Mouse (Mus musculus) forebrain, embryonic 12.5 days (tissue): ENCODE measurements at regions not wholly inside any gene's neighbourhood (a gene's known extent, or its start where the extent isn't known, plus 50 kb on each side); places are given as distances from the start of the nearest gene placed in this dataset.
A peak's percentile ranks its signal among the peaks of the same experiment; 100 is the strongest.
"Not testable (repeated sequence)": the region's sequence is repeated elsewhere in the genome, so short reads cannot be mapped to it uniquely, and the experiment has no call there.

Experiments
- ATAC-seq: fragments of 200-750 bp; cut with Nextera tagmentation; 2 replicates; pipeline ENCODE4 v1.8.0; 2017; ENCODE audit warnings: moderate TSS enrichment; ENCODE audit not compliant: low FRiP score
- H3K27ac ChIP-seq: fragments of 300-500 bp; sonication (generic); 2 replicates; pipeline ENCODE4 v1.5.1; 2016; ENCODE audit warnings: mild to moderate bottlenecking
- H3K27me3 ChIP-seq: fragments of 300-500 bp; sonication (generic); 2 replicates; pipeline ENCODE4 v1.6.1; 2016; ENCODE audit warnings: mild to moderate bottlenecking
- H3K36me3 ChIP-seq: fragments of 300-500 bp; sonication (generic); replicated peaks from 2 replicates; pipeline ENCODE4 v1.6.1; 2016; ENCODE audit warnings: mild to moderate bottlenecking
- H3K4me1 ChIP-seq: fragments of 300-500 bp; sonication (generic); 2 replicates; pipeline ENCODE4 v1.6.1; 2016
- H3K4me2 ChIP-seq: fragments of 300-500 bp; sonication (generic); 2 replicates; pipeline ENCODE4 v1.6.1; 2016; ENCODE audit warnings: mild to moderate bottlenecking, moderate library complexity
- H3K4me3 ChIP-seq: fragments of 300-500 bp; sonication (generic); replicated peaks from 2 replicates; pipeline ENCODE4 v1.5.1; 2016; ENCODE audit warnings: mild to moderate bottlenecking
- H3K9ac ChIP-seq: fragments of 300-500 bp; sonication (generic); 2 replicates; pipeline ENCODE4 v1.6.1; 2016; ENCODE audit warnings: mild to moderate bottlenecking
- H3K9me3 ChIP-seq: fragments of 300-500 bp; sonication (generic); 2 replicates; pipeline ENCODE4 v1.6.1; 2016
- WGBS: fragments of 180-500 bp; shearing (Covaris S2); methylation state at CpG from one replicate; pipeline ENCODE4 v1.1.7; 2016; 5-methylcytosine and 5-hydroxymethylcytosine counted together

DNA sequence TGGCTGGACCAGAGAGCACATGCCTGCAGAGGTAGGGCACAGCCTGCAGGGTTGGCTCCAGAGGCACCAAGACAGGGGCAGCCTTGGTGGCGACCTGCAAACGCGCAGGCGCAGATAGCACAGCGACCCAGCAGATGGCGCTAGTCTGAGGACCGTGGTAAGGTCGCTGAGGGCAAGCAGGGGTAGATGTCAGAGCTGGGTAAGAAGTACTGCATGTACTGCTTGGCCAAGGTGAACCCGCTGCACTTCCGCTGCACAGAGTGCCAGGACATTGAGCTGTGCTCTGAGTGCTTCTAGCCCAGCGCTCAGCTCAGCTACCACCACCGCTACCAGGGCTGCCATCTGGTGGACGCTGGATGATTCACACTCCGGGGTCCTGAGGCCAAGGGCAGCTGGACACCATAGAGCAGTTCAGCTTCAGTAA is 68.3 kb downstream of the Hsp90b1 start:
- H3K9ac ChIP-seq, result peak overlapping the region; percentile 2; the same call in 1 of the 2 replicates
- peak; percentile 69; the same call in 1 of the 2 replicates for ATAC-seq
- peak overlapping the region; percentile 50 for H3K4me2 ChIP-seq
- WGBS, result 3% methylated on average over 14 of the region's 14 CpGs
- H3K27me3 ChIP-seq, H3K27ac ChIP-seq, H3K4me1 ChIP-seq, H3K36me3 ChIP-seq, H3K9me3 ChIP-seq: not testable (repeated sequence)
- H3K4me3 ChIP-seq, result peak overlapping the region; percentile 34

DNA sequence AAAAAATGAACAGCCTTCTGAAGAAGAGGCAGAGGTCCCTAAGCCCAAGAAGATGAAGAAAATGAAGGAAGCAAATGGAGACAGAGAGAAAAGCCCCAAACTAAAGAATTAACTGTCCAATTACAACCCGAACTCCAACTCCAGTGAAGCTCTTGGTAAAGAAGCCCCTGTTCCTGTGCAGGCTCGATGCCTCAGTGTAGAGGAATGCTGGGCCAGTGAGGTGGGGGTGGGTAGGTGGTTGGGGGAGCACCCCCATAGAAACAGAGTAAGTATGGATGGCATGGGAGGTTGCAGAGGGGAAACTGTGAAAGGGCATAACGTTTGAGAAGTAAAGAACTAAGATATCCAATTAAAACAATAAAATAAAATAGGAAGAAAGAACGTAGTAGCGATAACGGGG is 68.8 kb downstream of the Hsp90b1 start:
- peak overlapping the region; percentile 50 for H3K4me2 ChIP-seq
- H3K36me3 ChIP-seq, H3K4me1 ChIP-seq, H3K9me3 ChIP-seq, H3K27ac ChIP-seq, ATAC-seq, H3K27me3 ChIP-seq: not testable (repeated sequence)
- peak overlapping the region; percentile 34 for H3K4me3 ChIP-seq
- H3K9ac ChIP-seq, result peak overlapping the region; percentile 2; the same call in 1 of the 2 replicates
- 26% methylated on average over 6 of the region's 6 CpGs for WGBS

DNA sequence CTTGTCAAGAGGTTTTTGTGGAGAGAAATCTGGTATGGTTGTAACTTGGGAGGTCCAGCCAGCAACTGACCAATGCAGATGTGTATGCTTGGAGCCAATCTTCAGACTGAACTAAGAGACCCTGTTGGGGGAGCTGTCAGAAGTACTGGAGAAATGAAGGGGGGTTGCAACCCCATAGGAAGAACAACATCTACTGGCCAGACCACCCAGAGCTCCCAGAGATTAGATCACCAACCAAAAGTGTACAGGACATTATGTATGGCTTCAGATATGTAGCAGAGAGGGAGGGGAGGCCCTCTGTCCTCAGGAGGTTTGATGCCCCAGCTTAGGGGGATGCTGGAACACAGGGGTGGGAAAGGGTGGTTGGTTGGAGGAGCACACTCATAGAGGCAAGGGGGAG is 78.6 kb downstream of the Hsp90b1 start:
- not testable (repeated sequence) for H3K27me3 ChIP-seq, ATAC-seq, H3K4me1 ChIP-seq, H3K27ac ChIP-seq, H3K4me2 ChIP-seq, H3K9me3 ChIP-seq, H3K9ac ChIP-seq, H3K36me3 ChIP-seq, H3K4me3 ChIP-seq

DNA sequence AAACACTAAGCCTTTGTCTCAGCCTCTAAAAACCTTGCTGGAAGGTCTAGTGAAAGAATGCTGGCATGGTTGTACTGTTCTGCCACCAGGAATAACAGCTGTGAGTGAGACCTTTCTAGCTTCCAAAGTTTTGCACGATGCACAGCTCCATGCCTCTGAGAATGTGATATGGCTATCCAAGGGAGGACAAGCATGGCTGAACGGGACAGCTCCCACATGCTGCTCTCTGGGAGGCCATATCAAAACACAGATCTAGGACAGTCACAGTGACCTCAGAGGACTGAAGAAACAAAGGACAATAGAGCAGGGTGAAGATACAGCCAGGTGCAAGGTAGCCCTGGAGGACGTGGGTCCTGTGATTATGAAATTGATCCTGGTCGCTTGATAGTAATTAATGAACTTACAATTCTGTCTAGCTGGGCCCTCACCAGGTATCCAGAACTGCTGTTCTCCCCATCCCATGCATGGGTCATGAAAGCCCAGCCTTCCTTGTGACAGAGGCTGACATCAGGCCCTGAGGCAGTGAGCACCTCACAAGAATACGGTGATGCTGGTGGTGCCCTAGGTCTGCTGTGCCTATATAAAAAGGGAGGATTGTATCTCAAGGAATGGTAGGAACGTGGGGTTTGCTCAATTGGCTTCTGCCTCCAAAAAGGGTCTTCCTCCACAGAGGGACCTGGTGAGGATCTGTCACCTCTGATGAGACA is 87.2 kb downstream of the Hsp90b1 start:
- not testable (repeated sequence) for H3K4me2 ChIP-seq, H3K9ac ChIP-seq, H3K9me3 ChIP-seq, H3K36me3 ChIP-seq, H3K4me3 ChIP-seq, H3K4me1 ChIP-seq, ATAC-seq, H3K27me3 ChIP-seq, H3K27ac ChIP-seq
- WGBS, result 86% methylated on average over 6 of the region's 6 CpGs

DNA sequence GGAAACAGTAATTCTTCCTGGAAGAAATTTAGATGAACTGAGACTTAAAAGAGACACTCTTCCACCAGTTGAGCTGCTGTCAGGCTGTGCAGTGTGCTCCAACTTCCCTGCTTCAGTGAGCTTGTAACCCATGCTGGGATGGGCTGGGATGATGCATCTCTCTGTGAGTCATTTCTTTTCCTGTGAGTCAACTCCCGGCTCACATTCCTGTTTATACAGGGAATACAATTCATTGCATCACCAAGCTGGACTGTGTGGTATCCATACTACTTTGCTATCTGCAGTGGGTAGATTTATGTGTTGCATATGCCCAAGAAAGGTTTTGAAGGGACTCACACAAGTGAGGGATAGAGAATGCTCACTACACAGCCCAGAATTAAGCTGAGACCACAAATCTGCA is 93.0 kb downstream of the Hsp90b1 start:
- H3K27ac ChIP-seq, ATAC-seq, H3K27me3 ChIP-seq, H3K9ac ChIP-seq, H3K36me3 ChIP-seq, H3K4me2 ChIP-seq, H3K9me3 ChIP-seq, H3K4me3 ChIP-seq, H3K4me1 ChIP-seq: not testable (repeated sequence)
- 66% methylated on average over 1 of the region's 1 CpGs for WGBS

DNA sequence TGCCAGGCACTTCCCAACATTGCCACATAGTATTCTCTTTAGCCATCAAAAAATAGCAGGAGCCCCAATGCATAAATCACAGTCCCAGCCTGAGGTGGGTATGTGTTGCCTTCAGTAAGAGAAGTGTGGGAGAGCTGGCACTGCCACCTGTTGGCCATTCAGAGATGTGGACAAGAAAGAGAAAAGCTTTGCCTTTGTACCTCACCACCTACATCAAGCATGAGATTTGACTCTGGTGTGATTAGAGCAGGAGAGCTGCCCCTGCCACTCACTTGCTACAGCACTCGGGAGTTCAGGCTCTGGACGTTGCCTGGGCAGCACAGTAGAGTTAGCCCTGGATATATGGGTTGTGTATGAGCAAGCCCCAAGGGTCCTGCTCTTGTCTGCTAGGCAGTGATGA is 95.3 kb downstream of the Hsp90b1 start:
- not testable (repeated sequence) for H3K4me1 ChIP-seq, H3K27ac ChIP-seq, H3K9me3 ChIP-seq, H3K9ac ChIP-seq, H3K4me3 ChIP-seq, ATAC-seq, H3K4me2 ChIP-seq, H3K36me3 ChIP-seq, H3K27me3 ChIP-seq
- WGBS, result 69% methylated on average over 2 of the region's 2 CpGs

DNA sequence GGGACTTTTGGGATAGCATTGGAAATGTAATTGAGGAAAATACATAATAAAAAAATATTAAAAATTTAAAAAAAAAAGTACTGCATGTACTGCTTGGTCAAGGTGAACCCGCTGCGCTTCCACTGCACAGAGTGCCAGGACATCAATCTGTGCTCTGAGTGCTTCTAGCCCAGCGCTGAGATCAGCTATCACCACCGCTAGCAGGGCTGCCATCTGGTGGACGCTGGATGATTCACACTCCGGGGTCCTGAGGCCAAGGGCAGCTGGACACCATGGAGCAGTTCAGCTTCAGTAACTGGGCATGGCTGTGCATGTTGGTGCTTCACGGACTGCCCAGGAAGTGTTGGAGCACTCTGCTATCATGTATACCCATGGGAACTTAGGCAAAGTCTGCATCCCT is 102.1 kb upstream of the Syn3 start:
- 45% methylated on average over 7 of the region's 7 CpGs for WGBS

DNA sequence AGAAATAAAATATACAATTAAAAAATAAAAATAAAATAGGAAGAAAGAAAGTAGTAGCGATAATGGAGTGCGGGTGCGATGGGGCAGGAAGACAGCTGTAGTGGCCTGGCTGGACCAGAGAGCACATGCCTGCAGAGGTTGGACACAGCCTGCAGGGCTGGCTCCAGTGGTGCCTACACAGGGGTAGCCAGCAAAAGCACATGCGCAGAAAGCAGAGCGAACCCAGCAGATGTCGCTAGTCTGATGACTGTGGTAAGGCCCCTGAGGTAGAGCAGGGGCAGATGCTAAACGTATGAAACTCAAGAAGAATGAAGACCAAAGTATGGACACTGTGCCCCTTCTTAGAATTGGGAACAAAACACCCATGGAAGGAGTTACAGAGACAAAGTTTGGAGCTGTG is 101.3 kb upstream of the Syn3 start:
- not testable (repeated sequence) for H3K36me3 ChIP-seq, ATAC-seq, H3K9ac ChIP-seq, H3K9me3 ChIP-seq, H3K27ac ChIP-seq, H3K4me3 ChIP-seq, H3K27me3 ChIP-seq, H3K4me2 ChIP-seq, H3K4me1 ChIP-seq
- 91% methylated on average over 7 of the region's 7 CpGs for WGBS

More for the DNA sequence above, 102.1 kb upstream of the Syn3 start:
- not testable (repeated sequence) for H3K27me3 ChIP-seq, H3K9me3 ChIP-seq, H3K4me1 ChIP-seq, H3K9ac ChIP-seq, H3K4me2 ChIP-seq, H3K36me3 ChIP-seq, H3K4me3 ChIP-seq, H3K27ac ChIP-seq, ATAC-seq

DNA sequence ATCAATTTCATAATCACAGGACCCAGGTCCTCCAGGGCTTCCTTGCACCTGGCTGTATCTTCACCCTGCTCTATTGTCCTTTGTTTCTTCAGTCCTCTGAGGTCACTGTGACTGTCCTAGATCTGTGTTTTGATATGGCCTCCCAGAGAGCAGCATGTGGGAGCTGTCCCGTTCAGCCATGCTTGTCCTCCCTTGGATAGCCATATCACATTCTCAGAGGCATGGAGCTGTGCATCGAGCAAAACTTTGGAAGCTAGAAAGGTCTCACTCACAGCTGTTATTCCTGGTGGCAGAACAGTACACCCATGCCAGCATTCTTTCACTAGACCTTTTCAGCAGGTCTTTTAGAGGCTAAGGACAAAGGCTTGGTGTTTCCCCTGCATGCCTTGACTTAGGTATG is 91.5 kb upstream of the Syn3 start:
- not testable (repeated sequence) for H3K4me2 ChIP-seq, H3K4me1 ChIP-seq, H3K27me3 ChIP-seq, H3K9me3 ChIP-seq, ATAC-seq, H3K36me3 ChIP-seq, H3K27ac ChIP-seq, H3K4me3 ChIP-seq, H3K9ac ChIP-seq
- 87% methylated on average over 2 of the region's 2 CpGs for WGBS

DNA sequence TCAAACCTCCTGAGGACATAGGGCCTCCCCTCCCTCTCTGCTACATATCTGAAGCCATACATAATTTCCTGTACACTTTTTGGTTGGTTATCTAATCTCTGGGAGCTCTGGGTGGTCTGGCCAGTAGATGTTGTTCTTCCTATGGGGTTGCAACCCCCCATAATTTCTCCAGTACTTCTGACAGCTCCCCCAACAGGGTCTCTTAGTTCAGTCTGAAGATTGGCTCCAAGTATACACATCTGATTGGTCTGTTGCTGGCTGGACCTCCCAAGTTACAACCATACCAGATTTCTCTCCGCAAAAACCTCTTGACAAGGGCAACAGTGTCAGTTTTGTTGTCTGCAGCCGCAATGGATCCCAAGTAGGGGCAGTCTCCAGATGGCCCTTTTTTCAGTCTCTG is 68.2 kb upstream of the Syn3 start:
- H3K27me3 ChIP-seq, H3K27ac ChIP-seq, ATAC-seq, H3K9me3 ChIP-seq, H3K4me1 ChIP-seq, H3K4me3 ChIP-seq, H3K36me3 ChIP-seq, H3K9ac ChIP-seq, H3K4me2 ChIP-seq: not testable (repeated sequence)
- WGBS, result 79% methylated on average over 2 of the region's 2 CpGs

DNA sequence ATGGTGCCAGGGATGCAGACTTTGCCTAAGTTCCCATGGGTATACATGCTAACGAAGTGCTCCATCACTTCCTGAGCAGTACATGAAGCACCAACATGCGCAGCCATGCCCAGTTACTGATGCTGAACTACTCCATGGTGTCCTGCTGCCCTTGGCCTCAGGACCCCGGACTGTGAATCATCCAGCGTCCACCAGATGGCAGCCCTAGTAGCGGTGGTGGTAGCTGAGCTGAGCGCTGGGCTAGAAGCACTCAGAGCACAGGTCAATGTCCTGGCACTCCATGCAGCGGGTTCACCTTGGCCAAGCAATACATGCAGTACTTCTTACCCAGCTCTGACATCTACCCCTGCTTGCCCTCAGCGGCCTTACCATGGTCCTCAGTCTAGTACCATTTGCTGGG is 57.1 kb upstream of the Syn3 start:
- Histone ChIP-seq H3K27ac (no peak overlapping the region), H3K27me3 (no peaks in the 10 kb centered on the region), H3K4me3 (no peak overlapping the region), H3K9me3 (no peaks in the 10 kb centered on the region), H3K4me2 (no peak overlapping the region), H3K4me1 (no peaks in the 10 kb centered on the region), H3K36me3 (no peaks in the 10 kb centered on the region), H3K9ac (no peak overlapping the region)
- WGBS, result 58% methylated on average over 8 of the region's 8 CpGs
- ATAC-seq, result no peak
